Mouse (Mus musculus): ENCODE results near the gene Htr5a. TPM values are rescaled to one million over a fixed set of nuclear protein-coding genes. Genes with fewer than 3 reads are reported as not detected.

Htr5a gene
- 1 to 10 TPM; 7.2 to 7.9 TPM for total RNA-seq (2021)

GRCm38 (mm10) chr5:27841701-27842295 lies at the start of gene Htr5a:
Htr5a (plus strand) TSS chr5:27842149.
- peak; percentile 50 to 57 for DNase-seq

- no peak for DNase-seq
Observed at GRCm38 (mm10) chr5:27792173-27792470, 49.8 kb upstream of the Htr5a start.

GRCm38 (mm10) chr5:27792531-27793205 lies 49.3 kb upstream of the Htr5a start:
- DNase-seq, result no peak

GRCm38 (mm10) chr5:27793923-27794322 lies 48.0 kb upstream of the Htr5a start:
- DNase-seq, result peak; percentile 45 to 53

- no peak for DNase-seq
Observed at GRCm38 (mm10) chr5:27814282-27814681, 27.7 kb upstream of the Htr5a start.

GRCm38 (mm10) chr5:27818840-27819672 lies 22.9 kb upstream of the Htr5a start:
- no peak for DNase-seq

GRCm38 (mm10) chr5:27821161-27821560 lies 20.8 kb upstream of the Htr5a start:
- DNase-seq, result no peak

GRCm38 (mm10) chr5:27827971-27828370 lies 14.0 kb upstream of the Htr5a start:
- no peak for DNase-seq

GRCm38 (mm10) chr5:27835096-27835495 lies 6.9 kb upstream of the Htr5a start:
- no peak for DNase-seq

- DNase-seq, result no peak
Observed at GRCm38 (mm10) chr5:27838061-27838460, 3.9 kb upstream of the Htr5a start.

GRCm38 (mm10) chr5:27842671-27843320 lies 847 bp downstream of the Htr5a start:
- peak; percentile 21 to 25 for DNase-seq

GRCm38 (mm10) chr5:27846979-27847378 lies 5.0 kb downstream of the Htr5a start:
- no peak for DNase-seq

GRCm38 (mm10) chr5:27854290-27854689 lies 12.3 kb downstream of the Htr5a start:
- DNase-seq, result no peak

GRCm38 (mm10) chr5:27855726-27856125 lies 13.8 kb downstream of the Htr5a start:
- no peak for DNase-seq

- DNase-seq, result peak; percentile 40 to 46
Observed at GRCm38 (mm10) chr5:27873240-27874082, 31.5 kb downstream of the Htr5a start.

- no peak for DNase-seq
Observed at GRCm38 (mm10) chr5:27874211-27874610, 32.3 kb downstream of the Htr5a start.

- no peak for DNase-seq
Observed at GRCm38 (mm10) chr5:27875341-27876105, 33.6 kb downstream of the Htr5a start.

GRCm38 (mm10) chr5:27878356-27878755 lies 36.4 kb downstream of the Htr5a start:
- DNase-seq, result no peak

GRCm38 (mm10) chr5:27879726-27880125 lies 37.8 kb downstream of the Htr5a start:
- no peak for DNase-seq

- no peak for DNase-seq
Observed at GRCm38 (mm10) chr5:27880329-27881036, 38.5 kb downstream of the Htr5a start.

GRCm38 (mm10) chr5:27881261-27881660 lies 39.3 kb downstream of the Htr5a start:
- DNase-seq, result no peak
